Mouse (Mus musculus): ENCODE results near the gene Gm49425.

Gm49425 gene

GRCm38 (mm10) chr15:101491431-101491830 lies 25.6 kb downstream of the Gm49425 start, which contains the start of gene Krt83:
Gene Krt83 (minus strand): TSS chr15:101491512.
- DNase-seq (ENCODE audit: low spot score): no peak

DNA sequence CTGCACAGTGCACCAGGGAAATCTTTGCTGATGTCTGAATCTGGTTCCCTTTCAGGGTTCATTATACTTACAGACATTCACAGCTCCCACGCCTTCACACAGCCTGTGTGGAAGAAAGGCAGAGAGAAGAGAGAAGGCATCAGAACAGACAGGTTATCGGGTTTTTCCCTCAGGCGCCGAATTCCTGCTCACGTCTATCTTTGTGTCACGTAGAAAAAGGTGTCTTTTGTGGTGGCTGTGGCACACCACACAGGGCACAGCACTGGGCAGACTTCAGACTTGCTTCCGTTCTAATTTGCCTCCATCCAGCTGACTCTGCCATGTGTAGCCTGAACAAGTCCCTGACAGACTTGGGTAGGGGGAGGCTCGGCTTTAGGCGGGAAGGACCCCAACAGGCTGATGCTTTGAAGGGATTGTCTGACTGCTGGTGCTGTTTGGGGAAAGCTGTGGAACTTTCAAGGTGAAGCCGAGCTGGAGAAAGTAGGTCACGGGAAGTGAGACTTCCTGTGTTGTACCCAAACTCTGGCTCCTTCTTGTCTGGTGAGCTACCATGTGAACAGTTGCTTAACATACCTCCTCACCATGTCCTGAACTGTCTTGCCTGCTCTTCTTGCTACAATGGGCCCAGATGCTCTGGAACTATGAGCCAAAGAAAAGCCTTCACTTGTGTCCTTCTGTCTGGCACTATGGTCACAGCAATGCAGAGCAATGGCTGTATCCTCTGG lies 31.0 kb downstream of the Gm49425 start:
- no peak for DNase-seq (ENCODE audit: low spot score)

DNA sequence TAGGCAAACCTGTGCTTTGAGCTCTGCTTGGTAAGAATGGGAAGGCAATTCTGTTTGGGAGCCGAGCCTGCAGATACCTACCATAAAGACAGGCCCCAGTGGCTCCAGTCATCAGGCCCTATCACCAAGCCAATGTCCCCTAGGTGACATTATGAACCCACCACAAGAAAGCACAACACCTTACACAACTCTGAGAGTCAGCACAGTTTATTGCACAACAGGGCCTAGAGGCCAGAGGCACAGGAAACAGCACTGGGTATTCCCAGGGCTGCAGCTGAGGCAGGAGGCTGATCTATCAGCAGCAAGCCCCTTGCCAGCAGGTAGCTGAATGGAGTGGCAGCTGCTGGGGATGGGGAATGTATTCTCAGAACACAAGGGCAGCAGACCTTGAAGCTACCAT lies 32.1 kb downstream of the Gm49425 start:
- no peak for DNase-seq (ENCODE audit: low spot score)

- DNase-seq (ENCODE audit: low spot score): no peak
These were observed 33.4 kb downstream of the Gm49425 start for GRCm38 (mm10) chr15:101483646-101484045.

- DNase-seq (ENCODE audit: low spot score): no peak
These were observed 35.0 kb downstream of the Gm49425 start for GRCm38 (mm10) chr15:101482056-101482455.

DNA sequence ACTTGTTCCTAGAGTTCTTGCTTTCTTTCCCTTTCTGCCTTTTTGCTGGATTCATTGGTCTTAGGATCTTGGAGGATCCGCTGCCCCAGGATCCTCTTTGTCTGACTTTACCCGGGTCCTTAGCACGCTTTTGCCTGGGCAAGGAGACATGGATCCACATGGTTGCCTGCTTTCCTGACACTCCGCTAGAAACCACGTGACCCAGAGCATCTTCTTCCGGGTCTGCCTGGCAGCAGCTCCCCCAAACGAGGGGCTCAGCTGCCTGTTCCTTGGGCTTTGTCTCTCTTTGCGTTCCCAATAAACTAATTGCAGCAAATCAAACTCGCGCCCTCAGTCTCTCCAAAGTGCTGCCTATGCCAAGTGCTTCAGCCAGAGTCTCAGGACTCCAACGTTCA lies 37.4 kb downstream of the Gm49425 start:
- no peak for DNase-seq (ENCODE audit: low spot score)

DNA sequence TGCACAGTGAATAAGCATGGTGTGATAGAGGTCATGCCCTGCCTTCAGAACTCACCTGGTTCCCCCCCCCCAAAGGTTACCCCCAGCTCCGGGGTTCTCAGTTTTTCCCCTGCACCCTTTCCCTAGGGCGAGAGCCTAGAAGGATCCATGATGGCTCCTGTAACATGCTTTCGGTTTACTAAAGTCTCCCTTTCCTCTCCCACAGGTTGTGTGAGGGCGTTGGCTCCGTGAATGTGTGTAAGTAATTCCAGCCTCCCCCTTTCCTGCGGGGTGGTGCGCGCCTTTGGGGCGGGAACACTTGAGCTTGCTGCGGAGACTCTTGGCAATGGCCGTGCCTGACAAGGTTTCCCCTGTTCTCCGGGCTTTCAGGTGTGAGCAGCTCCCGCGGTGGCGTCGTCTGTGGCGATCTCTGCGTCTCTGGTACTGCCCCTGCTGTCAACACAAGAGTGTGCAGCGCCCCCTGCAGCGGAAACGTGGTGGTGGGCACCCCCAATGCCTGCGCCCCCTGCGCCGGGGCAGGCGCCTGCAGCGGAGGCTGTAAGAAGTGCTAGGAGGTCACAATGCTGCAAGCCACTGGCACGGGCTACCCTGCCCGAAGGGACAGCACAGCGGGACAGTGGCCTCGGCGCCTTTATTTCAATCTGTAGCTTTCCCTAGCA lies 37.9 kb downstream of the Gm49425 start:
- no peak for DNase-seq (ENCODE audit: low spot score)

- no peak for DNase-seq (ENCODE audit: low spot score)
These were observed 44.0 kb downstream of the Gm49425 start, which contains the start of gene Krt86 for GRCm38 (mm10) chr15:101472952-101473528. Gene Krt86 (plus strand): TSS chr15:101473478.

DNA sequence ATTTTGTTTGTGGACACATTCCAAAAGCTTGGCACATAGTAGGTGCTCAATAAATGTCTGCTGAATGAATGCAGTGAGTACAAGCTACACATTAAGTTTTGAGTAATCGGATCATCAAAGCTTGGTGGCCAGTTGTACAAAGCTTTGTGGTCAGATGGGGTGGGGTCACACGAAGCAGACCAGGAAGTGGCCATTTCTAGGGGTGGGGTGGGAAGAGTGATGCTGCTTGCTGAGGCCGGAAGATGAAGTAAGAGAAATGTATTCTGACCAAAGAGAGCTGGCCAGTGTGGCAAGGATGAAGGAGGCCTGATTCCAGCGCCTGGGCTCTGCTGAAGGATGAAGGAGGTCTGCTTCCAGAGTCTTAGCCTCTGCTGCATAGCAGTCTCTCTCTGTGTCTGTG lies 48.0 kb downstream of the Gm49425 start:
- DNase-seq (ENCODE audit: low spot score): no peak

Data from spleen, adult 12 weeks (tissue).